In the genomic region with DNA sequence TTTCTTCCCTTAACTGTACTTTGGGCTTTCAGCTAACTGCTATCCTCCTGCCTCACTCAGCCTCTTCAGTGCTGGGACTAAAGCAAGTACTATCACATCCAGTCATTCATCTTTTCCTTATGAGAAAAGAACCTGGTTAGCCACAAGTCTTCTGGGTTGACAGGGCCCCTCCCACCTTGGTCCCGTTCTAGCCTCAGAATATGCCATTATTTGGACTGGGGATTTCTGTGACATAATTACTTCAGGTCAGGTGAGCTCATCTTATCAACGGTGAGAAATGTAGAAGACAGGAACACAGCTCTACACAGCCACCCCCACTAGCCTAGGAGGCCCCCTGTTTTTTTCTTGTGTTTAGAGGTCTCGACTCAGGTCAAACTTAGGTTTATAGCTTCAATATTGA, we compare ENCODE assay signal across 16 mouse cellular contexts.
"Had no signal": no experiment of that assay in that cellular context is flagged by ENCODE, and none has a peak within 500 bp of the region (broad histone marks: within the 10 kb centered on the region; RNA-seq: fewer than 3 reads in every experiment).

No protein-coding gene starts in this region.

- H3K27me3 ChIP-seq: neural tube, embryonic 12.5 days; neural tube, embryonic 13.5 days; neural tube, embryonic 15.5 days; stomach, embryonic 15.5 days had no signal

- H3K4me3 ChIP-seq: neural tube, embryonic 12.5 days; neural tube, embryonic 13.5 days; neural tube, embryonic 15.5 days; stomach, embryonic 15.5 days had no signal

- H3K36me3 ChIP-seq: neural tube, embryonic 12.5 days; neural tube, embryonic 13.5 days; neural tube, embryonic 15.5 days; stomach, embryonic 15.5 days had no signal

- H3K9me3 ChIP-seq: neural tube, embryonic 12.5 days; neural tube, embryonic 13.5 days; neural tube, embryonic 15.5 days; stomach, embryonic 15.5 days had no signal

- H3K4me2 ChIP-seq: neural tube, embryonic 12.5 days; neural tube, embryonic 13.5 days; neural tube, embryonic 15.5 days; stomach, embryonic 15.5 days had no signal

- DNase-seq: retina, postnatal 1 day; right cerebral cortex, adult 18-20 months; right cerebral cortex, postnatal 14 days; right cerebral cortex, postnatal 25 days; right cerebral cortex, postnatal 4 days; spleen, adult 18-20 months; thymus, adult 18-20 months; thymus, adult 2 months; thymus, postnatal 14 days; thymus, postnatal 25 days; thymus, postnatal 36 days had no signal

- H3K9ac ChIP-seq: neural tube, embryonic 12.5 days; neural tube, embryonic 13.5 days; neural tube, embryonic 15.5 days; stomach, embryonic 15.5 days had no signal

- H3K27ac ChIP-seq: neural tube, embryonic 12.5 days; neural tube, embryonic 13.5 days; neural tube, embryonic 15.5 days; stomach, embryonic 15.5 days; stomach, postnatal 0 days had no signal
